Mouse (Mus musculus): ENCODE data around the gene Dtd1.

Dtd1 gene

DNA sequence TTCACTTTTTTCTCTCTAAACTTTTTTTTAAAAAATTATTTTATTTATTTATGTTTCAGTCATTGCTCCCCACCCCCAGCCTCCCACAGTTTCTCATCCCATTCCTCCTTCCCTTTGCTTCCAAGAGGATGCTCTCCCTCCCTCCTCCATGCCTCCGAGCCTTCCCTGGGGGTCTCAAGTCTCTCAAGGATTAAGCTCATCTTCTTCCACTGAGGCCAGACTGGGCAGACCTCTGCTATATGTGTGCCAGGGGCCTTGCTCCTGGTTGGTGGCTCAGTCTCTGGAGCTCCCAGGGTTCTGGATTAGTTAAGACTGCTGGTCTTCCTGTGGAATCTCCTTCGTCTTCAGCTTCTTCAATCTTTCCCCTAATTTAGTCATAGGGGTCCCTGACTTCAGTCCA lies 110.0 kb downstream of the Dtd1 start:
- DNase-seq (ENCODE audit: inconsistent age in 2 of 2, low spot score in 1 of 2), result no peak

DNA sequence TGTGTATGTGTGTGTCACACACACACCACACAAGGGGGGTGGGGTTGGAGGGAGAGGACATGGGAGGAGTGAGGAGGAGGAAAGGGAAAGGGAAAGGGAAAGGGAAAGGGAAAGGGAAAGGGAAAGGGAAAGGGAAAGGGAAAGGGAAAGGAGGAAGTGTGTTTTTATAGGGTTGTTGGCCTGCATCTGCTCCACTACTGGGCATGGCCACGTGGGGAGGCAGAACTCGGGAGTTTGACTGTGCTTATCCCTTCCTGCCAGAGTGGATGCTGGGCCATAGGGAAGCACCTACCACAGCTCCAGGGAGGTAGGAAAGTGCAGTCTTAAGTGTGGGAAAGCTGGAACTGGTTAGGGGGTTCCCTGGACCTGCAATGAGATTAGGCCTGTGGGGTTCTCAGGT lies 114.9 kb downstream of the Dtd1 start:
- no peak for DNase-seq (ENCODE audit: inconsistent age in 2 of 2, low spot score in 1 of 2)

- no peak for DNase-seq (ENCODE audit: inconsistent age in 2 of 2, low spot score in 1 of 2)
Observed at GRCm38 (mm10) chr2:144715211-144715768, 115.6 kb downstream of the Dtd1 start.

DNA sequence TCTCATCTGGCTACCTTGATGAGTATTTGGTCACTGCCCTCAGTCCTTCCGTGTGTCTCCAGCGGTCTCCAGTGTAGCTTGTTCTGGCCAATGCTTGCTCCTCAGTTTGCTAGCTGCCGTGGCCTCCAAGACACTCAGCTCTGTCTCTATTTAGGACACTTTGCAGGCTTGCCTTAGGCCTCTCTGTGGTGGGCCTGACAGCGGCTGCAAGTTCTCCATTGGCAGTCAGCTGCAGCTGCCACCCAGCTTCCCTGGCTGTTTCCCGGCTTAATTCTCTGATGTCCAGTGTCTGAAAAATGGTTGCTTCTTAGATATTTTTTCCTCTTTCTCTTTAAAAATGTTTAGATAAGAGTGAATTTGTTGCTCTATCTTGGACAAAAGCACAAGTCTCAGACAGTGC lies 116.6 kb downstream of the Dtd1 start:
- DNase-seq (ENCODE audit: inconsistent age in 2 of 2, low spot score in 1 of 2), result no peak

- no peak for DNase-seq (ENCODE audit: inconsistent age in 2 of 2, low spot score in 1 of 2)
Observed at GRCm38 (mm10) chr2:144718273-144718672, 118.6 kb downstream of the Dtd1 start.

GRCm38 (mm10) chr2:144719294-144719693 lies 119.6 kb downstream of the Dtd1 start:
- no peak for DNase-seq (ENCODE audit: inconsistent age in 2 of 2, low spot score in 1 of 2)

GRCm38 (mm10) chr2:144719718-144720117 lies 120.0 kb downstream of the Dtd1 start:
- DNase-seq (ENCODE audit: inconsistent age in 2 of 2, low spot score in 1 of 2), result no peak

GRCm38 (mm10) chr2:144720407-144720959 lies 120.8 kb downstream of the Dtd1 start:
- peak in 1 of 2 experiments; percentile 41 for DNase-seq (ENCODE audit: inconsistent age in 2 of 2, low spot score in 1 of 2)

- peak in 1 of 2 experiments; percentile 49 for DNase-seq (ENCODE audit: inconsistent age in 2 of 2, low spot score in 1 of 2)
Observed at GRCm38 (mm10) chr2:144724679-144725078, 125.0 kb downstream of the Dtd1 start.

- no peak for DNase-seq (ENCODE audit: inconsistent age in 2 of 2, low spot score in 1 of 2)
Observed at GRCm38 (mm10) chr2:144727136-144727535, 127.4 kb downstream of the Dtd1 start.

- no peak for DNase-seq (ENCODE audit: inconsistent age in 2 of 2, low spot score in 1 of 2)
Observed at GRCm38 (mm10) chr2:144729776-144730175, 130.1 kb downstream of the Dtd1 start.

DNA sequence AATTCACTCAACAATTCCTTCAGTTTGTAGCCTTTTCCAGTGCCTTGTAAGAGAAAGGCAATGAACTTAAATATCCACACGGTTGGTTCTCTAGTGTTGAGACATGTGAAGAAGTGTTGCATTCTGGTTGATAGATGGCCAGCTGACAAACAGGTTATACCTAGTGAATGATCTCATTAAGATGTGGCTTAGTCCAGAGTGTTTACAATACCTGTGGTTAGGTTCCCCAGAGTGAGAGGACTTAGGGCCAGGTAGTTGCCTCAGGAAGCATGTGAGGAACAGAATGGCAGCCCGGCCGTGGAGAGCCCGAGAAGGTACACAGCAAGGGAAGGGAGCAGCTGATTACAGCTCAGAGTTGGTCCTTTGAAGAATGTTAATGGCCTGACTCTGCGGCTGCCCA lies 138.5 kb downstream of the Dtd1 start:
- no peak for DNase-seq (ENCODE audit: inconsistent age in 2 of 2, low spot score in 1 of 2)

DNA sequence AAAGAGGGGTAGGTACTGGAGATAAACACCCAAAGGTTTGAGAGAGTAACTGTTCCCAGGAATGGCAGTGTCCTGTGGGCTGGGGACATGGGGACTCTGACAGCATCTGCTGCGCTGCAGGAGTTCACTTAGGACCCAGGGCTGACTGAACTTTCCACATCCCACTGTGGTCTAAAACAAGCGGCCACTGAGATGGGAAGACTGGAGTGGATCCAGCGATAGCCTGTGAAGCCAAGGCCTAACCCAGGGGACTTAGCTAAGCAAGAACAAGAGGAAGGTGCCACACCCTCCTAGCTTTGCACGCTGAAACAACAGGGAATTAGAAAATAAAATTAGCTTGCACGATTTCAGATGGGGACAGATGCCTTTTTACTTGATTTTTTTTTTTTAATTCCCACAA lies 138.9 kb downstream of the Dtd1 start:
- DNase-seq (ENCODE audit: inconsistent age in 2 of 2, low spot score in 1 of 2), result no peak

DNA sequence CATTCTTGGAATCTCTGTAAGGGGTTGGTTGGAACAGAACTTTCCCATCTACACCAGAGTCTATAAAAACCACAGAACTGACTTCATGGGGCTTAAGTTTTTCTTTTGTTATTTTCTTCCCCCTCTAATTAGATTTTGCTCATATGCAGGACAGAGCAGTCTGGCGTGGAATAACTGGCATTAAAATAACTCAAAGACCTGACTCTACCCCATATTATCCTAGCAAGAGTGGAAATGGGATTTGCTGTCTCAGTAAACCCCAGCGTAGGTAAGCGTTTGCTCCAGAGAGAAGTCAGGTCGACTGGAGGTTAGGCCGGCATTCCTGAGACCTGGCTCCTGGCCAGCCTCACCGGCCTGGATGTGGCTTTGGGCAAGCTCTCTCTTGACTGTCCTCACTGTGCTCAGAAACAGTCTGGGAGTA lies 140.9 kb downstream of the Dtd1 start:
- no peak for DNase-seq (ENCODE audit: inconsistent age in 2 of 2, low spot score in 1 of 2)

DNA sequence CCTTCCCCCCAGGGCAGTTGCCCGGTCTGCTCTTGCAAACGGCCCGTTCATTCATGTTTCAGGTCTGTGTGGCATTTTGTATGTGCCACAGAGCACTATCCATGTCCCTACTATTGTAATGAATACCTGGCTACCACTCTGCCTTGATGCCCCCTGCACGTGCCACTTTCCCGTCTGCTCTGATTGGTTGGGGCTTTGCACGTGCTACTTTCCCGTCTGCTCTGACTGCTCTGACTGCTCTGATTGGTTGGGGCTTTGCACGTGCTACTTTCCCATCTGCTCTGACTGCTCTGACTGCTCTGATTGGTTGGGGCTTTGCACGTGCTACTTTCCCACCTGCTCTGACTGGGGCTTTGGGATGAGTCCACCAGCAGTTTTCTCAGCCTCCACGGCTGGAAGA lies 142.3 kb downstream of the Dtd1 start:
- DNase-seq (ENCODE audit: inconsistent age in 2 of 2, low spot score in 1 of 2), result no peak

GRCm38 (mm10) chr2:144743316-144743715 lies 143.6 kb downstream of the Dtd1 start:
- no peak for DNase-seq (ENCODE audit: inconsistent age in 2 of 2, low spot score in 1 of 2)

GRCm38 (mm10) chr2:144745266-144745665 lies 145.6 kb downstream of the Dtd1 start:
- no peak for DNase-seq (ENCODE audit: inconsistent age in 2 of 2, low spot score in 1 of 2)

- DNase-seq (ENCODE audit: inconsistent age in 2 of 2, low spot score in 1 of 2), result no peak
Observed at GRCm38 (mm10) chr2:144746046-144746783, 146.5 kb downstream of the Dtd1 start.

DNA sequence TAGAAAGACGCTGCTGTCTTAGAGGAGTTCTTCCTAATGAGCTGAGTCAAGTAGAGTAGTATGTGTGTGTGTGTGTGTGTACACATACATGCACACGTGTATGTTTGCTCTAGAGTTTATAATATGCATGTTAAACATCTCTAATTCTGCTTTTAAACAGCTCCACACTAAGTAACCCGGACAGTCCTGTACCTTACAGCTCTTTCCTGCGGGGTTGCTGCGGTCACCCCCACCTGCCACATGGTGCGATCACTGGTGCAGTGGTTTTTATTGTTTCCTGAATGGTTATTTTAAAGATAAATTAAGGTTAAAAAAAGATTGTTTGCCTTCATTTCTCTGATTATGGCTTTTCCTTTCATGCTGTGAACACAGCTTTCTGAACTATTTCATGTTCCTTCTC lies 153.9 kb downstream of the Dtd1 start:
- DNase-seq (ENCODE audit: inconsistent age in 2 of 2, low spot score in 1 of 2), result no peak

DNA sequence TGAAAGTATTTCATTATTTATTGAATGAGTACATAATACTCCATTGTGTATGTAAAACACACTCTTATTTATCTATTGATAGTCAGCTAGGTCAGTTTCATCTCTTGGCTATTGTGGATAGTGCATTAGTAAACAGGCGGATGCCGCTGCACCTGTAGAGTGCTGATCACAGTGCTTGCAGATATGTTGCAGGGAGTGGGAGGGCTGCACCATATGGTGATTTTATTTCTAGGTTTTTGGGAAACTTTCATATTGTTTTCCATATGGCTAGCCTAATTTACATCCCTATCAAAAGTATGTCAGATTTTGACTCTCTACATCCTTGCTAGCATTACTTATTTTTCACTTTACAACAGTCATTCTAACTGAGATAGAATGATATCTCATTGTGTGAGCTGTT lies 155.3 kb downstream of the Dtd1 start:
- DNase-seq (ENCODE audit: inconsistent age in 2 of 2, low spot score in 1 of 2), result no peak

DNA sequence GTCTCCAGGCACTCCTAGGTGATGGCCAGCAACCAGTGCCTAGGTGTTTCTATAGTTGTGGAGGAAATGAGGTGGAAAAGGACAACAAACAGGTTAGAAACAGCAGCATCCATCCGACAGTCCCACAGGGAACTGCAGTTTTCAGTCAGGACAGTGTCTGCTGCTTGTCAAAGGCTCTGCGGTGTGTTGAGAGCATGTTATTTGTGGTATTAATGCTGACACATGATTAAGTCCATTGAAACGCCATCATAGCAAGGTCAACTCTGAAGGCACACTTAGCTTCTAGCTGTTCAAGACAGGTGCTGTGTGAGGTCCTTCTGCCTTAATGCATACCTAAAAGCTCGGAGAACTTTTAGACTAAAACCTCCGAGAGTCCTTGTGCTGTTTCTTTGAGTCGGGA lies 161.0 kb downstream of the Dtd1 start:
- no peak for DNase-seq (ENCODE audit: inconsistent age in 2 of 2, low spot score in 1 of 2)

DNA sequence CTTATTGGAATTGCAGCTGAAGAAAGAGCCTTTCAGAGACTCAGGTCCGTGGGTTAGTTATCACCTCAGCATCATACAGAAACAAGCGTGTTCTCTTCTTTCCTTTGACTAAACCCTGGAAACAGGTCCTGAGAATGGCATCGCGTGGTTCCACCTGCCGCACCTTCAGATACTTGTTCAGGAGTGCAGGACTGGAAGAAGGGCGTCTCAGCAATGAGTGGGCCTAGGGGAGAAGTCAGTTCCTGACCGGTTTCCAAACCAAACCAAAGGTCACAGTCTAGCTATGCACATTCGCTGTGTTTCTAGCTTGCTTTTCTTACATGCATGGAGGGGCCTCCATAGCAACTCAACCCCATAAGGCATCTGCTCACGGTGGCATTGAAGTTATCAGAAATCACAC lies 164.0 kb downstream of the Dtd1 start:
- no peak for DNase-seq (ENCODE audit: inconsistent age in 2 of 2, low spot score in 1 of 2)
